Mouse (Mus musculus) thymus, adult 18-20 months (tissue): ENCODE results near the gene Rimklb.
"Not testable (repeated sequence)": the region's sequence is repeated elsewhere in the genome, so short reads cannot be mapped to it uniquely, and the experiment has no call there.

Experiments used
- DNase-seq, 2 experiments: peaks; one replicate each; pipeline ENCODE4 v3.0.0; 2022; ENCODE audit warnings: mixed read lengths in 2 of 2

Rimklb gene

DNA sequence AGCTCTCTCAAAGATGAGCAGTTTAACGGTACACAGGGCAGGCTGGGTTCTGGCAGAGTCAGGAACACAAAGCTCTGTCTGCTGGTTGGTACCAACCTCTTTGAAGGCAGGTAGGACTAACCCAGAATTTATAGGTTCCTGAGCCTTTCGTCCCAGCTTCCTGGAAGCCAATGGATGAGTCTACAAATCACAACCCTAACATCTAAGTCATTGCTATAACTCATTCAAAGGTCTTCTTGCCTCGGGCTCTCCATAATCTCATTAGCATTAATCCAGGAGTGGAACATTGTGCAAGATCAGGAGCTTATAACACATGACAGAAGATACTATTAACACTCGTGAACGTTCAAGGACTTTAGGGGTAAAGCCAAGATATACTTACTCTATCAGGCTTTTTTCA, at the start of gene Rimklb:
TSS of gene Rimklb (minus strand) at position 101 of the 400 bp plus-strand sequence.
- DNase-seq, result no peak

GRCm38 (mm10) chr6:122545948-122546347, 47.4 kb upstream of the Rimklb start:
- no peak for DNase-seq

- no peak for DNase-seq
Measured at GRCm38 (mm10) chr6:122545289-122545882, 46.8 kb upstream of the Rimklb start.

DNA sequence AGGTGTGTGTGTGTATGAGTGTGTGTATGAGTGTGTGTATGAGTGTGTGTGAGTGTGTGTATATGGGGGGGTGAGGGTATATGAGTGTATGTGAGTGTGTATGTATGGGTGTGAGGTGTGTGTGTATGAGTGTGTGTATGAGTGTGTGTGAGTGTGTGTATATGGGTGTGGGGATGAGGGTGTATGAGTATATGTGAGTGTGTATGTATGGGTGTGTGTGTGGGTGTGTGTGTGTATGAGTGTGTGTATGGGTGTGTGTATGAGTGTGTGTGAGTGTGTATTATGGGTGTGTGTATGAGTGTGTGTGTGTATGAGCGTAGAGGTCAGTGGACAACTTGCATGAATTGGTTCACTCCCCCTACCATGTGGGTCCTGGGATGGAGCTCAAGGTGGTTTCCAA, 46.1 kb upstream of the Rimklb start:
- no peak for DNase-seq

DNA sequence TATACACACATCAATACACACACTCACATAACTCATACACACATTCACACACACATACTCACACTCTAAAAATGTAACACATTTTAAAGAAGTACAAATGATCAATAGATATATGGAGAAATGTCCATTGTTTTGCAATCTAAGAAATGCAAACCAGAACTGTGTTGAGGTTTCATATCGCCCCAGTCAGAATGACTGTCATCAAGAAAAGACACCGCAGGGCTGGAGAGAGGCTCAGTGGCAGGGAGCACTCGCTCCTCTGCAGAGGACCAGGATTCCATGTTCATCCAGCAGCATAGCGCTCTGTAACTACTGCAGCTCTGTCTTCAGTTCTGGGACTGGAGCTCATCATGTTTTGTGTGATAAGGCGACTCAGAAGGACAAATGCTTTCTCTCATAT, 45.0 kb upstream of the Rimklb start:
- no peak for DNase-seq

- DNase-seq, result not testable (repeated sequence)
Measured at GRCm38 (mm10) chr6:122542459-122542858, 43.9 kb upstream of the Rimklb start.

GRCm38 (mm10) chr6:122539564-122539963, 41.0 kb upstream of the Rimklb start:
- no peak for DNase-seq

- no peak for DNase-seq
Measured at GRCm38 (mm10) chr6:122534032-122534431, 35.5 kb upstream of the Rimklb start.

- DNase-seq, result peak in 1 of 2 experiments; percentile 14
Measured at GRCm38 (mm10) chr6:122532883-122533302, 34.3 kb upstream of the Rimklb start.

DNA sequence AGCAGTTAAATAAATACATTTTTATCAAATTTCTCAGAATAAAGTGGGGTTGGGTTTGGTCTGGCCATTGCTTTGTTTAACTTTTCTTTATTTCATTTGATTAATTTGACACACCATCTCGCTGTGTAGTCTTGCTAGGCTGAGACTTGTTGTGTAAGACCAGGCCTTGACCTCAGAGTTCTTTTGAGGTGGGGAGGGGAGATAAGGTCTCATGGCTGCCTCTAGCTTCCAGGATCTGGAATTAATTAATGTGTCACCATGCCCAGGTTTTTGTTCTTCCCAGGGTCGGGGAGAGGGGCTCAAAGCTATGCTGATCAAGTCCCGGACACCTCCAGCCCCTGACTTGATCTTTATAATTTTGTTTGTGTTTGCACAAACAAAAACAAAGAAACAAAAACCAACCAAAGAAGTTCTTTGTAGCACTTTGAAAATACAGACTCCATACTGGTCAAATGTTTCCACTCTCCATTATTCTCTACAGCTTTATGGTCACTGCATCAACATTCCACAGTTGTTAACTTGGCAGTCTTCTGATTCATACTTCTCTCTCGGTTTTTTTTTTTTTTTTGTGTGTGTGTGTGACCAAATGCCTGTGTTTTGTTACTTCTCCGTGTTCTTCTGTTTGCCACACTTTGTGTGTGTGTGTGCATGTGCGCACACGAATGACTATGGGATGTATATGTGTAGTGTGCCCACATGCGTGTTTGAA, 33.1 kb upstream of the Rimklb start:
- DNase-seq, result no peak

DNA sequence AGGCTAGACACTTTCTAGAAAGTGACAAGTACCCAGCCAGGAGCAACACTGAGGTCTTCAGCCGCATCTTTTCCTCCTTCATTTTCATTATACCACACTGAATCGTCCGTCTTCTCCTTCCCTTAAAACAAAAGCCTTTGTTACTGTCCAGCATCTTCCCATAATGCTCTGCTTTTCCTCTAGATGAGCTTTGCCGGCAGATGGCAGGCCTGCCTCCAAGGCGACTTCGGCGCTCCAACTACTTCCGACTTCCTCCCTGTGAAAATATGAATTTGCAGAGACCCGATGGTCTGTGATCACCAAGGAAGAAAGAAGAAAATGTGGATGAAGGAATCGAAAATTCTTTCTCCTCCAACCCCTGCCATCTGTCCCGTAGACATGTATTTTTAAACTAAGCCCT, 29.6 kb upstream of the Rimklb start:
- DNase-seq, result no peak

DNA sequence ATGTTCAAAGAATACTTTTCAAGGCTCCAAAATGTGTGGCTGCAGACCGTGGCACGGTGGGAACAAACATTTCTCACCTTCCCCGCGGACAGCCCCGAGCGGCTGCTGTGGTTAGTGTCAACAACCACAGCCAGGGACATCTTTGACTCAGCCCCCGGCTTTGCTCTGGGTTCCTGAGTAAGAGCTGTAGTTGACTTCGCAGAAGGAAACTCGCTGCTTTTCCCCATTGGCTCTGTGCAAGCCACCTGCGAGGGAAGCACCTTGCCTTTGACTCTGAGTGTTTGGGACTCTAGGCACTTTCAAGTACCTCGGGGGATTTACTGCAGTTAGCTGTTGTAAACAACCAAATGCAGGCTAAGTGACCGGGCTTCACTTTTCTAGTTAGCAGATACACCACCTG, 29.0 kb upstream of the Rimklb start:
- DNase-seq, result no peak

GRCm38 (mm10) chr6:122523289-122523688, 24.7 kb upstream of the Rimklb start:
- DNase-seq, result no peak

DNA sequence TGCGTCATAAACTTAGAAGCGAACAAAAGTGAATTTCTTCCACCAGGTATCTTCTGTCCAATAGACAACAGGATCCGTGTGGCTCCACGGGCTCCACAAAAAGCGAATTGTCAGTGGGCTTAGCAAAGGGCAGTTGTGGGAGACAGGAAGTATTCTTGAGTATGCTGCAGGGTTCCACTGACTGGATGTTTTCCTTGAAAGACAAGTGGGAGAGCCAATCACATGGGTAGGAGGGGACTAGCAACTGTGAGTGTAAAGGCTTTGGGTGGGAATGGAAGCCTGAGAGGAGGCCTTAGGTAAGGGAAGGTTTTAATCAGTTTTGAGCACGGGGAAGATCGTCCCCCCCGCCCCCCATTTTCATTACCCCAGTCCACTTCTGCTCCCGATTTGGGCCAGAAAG, 24.0 kb upstream of the Rimklb start:
- DNase-seq, result no peak

GRCm38 (mm10) chr6:122519384-122519783, 20.8 kb upstream of the Rimklb start:
- DNase-seq, result no peak

- no peak for DNase-seq
Measured at GRCm38 (mm10) chr6:122517668-122518067, 19.1 kb upstream of the Rimklb start.

DNA sequence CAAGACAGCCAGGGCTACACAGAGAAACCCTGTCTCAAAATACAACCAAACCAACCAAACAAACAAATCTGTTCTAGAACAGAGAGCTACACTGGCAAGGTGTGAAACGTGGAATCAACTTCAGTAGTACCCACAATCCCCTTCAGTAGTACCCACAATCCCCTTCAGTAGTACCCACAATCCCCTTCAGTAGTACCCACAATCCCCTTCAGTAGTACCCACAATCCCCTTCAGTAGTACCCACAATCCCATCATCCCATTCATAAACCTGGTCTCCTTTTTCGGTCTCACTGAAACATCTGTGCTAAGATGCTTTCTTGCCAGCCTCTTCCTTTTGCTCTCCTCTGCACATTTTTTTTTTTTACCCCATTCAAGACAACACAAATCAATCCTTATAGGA, 17.2 kb upstream of the Rimklb start:
- not testable (repeated sequence) for DNase-seq

- no peak for DNase-seq
Measured at GRCm38 (mm10) chr6:122514312-122514711, 15.8 kb upstream of the Rimklb start.

GRCm38 (mm10) chr6:122512914-122513878, 14.6 kb upstream of the Rimklb start:
- no peak for DNase-seq

DNA sequence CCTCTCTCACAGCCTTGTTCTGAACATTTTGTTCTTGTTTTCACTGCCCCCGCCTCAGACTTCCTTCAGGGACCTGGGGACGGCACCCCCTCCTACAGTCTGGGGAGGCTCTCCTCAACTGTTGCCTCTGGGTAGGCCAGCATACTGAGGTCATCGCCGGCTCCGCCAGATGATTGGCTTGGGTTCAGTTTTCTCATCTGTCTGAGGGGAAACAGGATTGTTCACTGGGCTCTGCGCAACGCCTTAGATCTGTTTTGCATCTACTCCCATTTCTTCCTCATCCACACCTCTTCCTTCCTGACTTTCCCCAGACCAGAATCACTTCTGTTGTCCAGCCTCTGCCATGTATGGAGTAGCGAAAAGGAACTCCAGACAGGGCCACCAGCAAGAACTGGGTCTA, 9.9 kb upstream of the Rimklb start:
- DNase-seq, result no peak

DNA sequence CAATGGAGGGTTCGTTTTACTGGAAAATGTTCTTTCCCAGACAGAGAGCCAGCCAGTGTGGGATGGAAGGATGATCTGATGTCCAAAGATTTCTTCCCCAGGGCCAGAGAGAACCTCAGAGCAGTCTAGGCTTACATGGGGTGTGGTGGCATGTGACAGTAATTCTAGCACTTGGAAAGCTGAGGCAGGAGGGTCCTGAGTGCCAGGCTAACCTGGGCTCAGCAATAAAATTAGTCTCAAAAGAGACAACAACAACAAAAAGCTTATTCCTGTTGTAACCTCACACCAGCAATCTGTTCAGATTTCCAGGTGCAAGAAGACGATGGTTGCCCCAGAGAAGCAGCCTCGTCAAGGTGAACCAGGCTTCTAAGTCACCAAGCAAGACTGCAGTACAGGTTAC, 7.0 kb upstream of the Rimklb start, which contains the start of gene Mfap5:
TSS of gene Mfap5 (plus strand) at position 301 of the 400 bp plus-strand sequence.
- no peak for DNase-seq

DNA sequence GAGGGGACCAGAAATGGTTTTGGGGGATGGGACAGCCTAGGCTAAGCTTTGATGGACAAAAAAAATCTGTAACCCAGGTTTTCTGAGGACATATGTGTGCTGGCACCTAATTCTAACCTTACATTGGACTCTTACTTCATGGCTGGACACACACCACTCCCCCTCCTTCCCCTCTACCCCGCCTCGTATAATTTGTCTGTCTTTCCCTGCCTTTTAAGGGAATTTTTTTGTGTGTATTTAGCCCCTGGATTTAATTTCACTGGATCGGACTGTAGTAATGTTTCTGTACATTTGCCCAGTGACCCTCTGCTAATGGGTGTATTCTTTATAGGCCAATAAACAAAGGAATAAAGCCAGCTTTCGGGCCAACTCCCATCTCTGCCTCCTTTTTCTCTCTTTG, 6.5 kb upstream of the Rimklb start:
- no peak for DNase-seq

DNA sequence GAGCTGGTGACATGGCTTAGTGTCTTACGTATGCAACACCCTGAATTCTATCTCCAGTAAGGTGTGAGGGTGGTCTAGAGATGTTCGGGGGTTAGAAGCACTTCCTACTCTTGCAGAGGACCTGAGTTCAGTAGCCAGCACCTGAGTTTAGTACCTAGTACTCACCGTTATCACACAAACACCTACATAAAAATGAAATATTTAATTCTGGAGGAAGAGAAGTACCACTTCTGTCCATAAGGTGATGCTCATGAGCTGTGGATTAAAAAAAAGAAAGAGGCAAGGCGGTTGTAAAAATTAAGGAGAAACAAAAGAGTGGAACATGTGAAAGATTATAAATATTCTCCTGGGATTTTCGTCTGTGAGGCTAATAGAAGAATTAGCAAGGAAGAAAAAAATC, 2.1 kb downstream of the Rimklb start:
- no peak for DNase-seq
